Mouse (Mus musculus): ENCODE data around the gene Xirp2. TPM values are rescaled to one million over a fixed set of nuclear protein-coding genes. Genes with fewer than 3 reads are reported as not detected.
"Not testable (repeated sequence)": the region's sequence is repeated elsewhere in the genome, so short reads cannot be mapped to it uniquely, and the experiment has no call there.

Gene Xirp2
- polyA plus RNA-seq, 1 experiment = not detected

DNA sequence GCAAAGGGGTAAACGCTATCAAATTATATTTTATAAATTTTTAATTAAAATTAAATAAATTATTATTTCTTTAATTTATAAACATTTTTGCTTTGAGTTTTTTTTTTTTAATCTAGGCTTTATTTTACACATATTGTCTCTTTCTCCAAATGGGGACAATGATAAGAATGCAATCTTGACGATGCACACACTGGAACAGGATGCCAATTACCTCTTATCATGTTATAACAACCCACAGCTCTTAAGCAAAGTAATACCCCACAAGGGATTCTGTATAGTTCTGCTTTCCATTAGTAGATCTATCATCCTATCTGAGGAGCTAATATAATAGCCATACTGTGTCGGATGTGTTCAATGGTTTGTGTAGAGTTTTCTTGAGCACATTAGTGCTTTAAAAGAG is 15.1 kb downstream of the Xirp2 start:
- Histone ChIP-seq H3K27ac (ENCODE audit: insufficient read depth, low read length) (no peak overlapping the region), H3K27me3 (ENCODE audit: control insufficient read depth, insufficient read depth, low read length) (no peaks in the 10 kb centered on the region), H3K4me1 (ENCODE audit: control insufficient read depth, insufficient read depth, low read length) (no peaks in the 10 kb centered on the region), H3K4me3 (replicated peaks; ENCODE audit: insufficient read depth, low read depth, low read length) (no peak overlapping the region)
- no peak for DNase-seq
- TF ChIP-seq POLR2A (IDR thresholded peaks at IDR 0.05; ENCODE audit: borderline replicate concordance, insufficient read depth, low read length) (no peak), CTCF (IDR thresholded peaks at IDR 0.05; ENCODE audit: borderline replicate concordance, insufficient read depth, low read depth, low read length) (no peak)
- WGBS = 96% methylated on average over 3 of the region's 3 CpGs

DNA sequence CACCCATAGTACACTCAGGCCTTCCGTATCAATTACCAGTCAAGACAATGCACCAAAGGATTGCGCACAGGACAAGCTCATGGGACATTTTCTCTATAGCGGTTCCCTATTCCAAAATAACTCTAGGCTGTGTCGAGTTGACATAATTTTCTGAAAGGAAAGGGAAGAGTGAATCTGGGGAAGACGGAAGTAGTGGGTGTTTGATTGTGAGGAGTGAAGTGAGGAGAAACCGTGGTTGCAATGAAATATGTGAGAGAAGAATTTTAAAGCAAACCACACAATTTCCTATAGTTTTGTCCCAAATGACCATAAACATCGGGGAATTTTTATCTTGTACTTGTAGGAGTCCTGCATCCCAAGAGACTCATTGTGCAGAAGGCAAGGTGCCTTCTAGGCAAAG is 21.2 kb downstream of the Xirp2 start:
- no peaks in the 10 kb centered on the region for H3K4me1 ChIP-seq (ENCODE audit: control insufficient read depth, insufficient read depth, low read length)
- 94% methylated on average over 7 of the region's 7 CpGs for WGBS
- TF ChIP-seq POLR2A (IDR thresholded peaks at IDR 0.05; ENCODE audit: borderline replicate concordance, insufficient read depth, low read length) (no peak), CTCF (IDR thresholded peaks at IDR 0.05; ENCODE audit: borderline replicate concordance, insufficient read depth, low read depth, low read length) (no peak)
- no peaks in the 10 kb centered on the region for H3K27me3 ChIP-seq (ENCODE audit: control insufficient read depth, insufficient read depth, low read length)
- DNase-seq = no peak
- no peak overlapping the region for H3K4me3 ChIP-seq (replicated peaks; ENCODE audit: insufficient read depth, low read depth, low read length)
- no peak overlapping the region for H3K27ac ChIP-seq (ENCODE audit: insufficient read depth, low read length)

DNA sequence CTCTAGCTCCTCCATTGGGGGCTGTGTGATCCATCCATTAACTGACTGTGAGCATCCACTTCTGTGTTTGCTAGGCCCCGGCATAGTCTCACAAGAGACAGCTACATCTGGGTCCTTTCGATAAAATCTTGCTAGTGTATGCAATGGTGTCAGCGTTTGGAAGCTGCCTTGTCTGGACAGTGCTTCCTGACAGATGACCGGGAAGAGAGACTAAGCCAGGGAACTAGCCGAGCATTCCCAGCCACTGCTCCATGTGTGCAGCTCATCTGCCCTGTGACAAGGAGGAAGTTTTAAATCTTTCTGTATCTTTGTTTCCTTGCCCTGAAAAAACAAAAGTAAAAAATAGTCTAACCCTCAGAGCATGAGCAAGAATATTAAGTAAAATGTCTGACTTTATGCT is 24.2 kb downstream of the Xirp2 start:
- 90% methylated on average over 5 of the region's 5 CpGs for WGBS
- not testable (repeated sequence) for H3K27me3 ChIP-seq (ENCODE audit: control insufficient read depth, insufficient read depth, low read length); H3K27ac ChIP-seq (ENCODE audit: insufficient read depth, low read length); DNase-seq; H3K4me1 ChIP-seq (ENCODE audit: control insufficient read depth, insufficient read depth, low read length); H3K4me3 ChIP-seq (replicated peaks; ENCODE audit: insufficient read depth, low read depth, low read length)

DNA sequence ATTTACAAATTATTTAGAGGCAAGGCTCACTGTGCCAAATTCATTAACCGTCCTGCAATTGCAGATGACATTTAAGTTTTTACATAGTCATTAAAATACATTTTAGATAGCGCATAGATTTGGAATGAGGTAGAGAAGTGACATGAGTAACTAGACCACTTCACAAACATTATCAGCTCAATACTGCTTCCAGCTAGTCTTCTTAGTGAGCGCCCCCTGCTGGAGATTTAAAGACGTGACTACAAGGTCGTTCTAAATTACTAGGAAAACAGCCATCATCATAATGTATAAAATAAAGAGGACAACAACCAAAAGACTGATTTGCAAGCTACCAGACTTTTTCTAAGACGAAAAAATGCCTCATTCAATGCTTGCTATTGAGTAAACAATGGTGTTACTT is 32.0 kb downstream of the Xirp2 start:
- WGBS = 20% methylated on average over 6 of the region's 6 CpGs

DNA sequence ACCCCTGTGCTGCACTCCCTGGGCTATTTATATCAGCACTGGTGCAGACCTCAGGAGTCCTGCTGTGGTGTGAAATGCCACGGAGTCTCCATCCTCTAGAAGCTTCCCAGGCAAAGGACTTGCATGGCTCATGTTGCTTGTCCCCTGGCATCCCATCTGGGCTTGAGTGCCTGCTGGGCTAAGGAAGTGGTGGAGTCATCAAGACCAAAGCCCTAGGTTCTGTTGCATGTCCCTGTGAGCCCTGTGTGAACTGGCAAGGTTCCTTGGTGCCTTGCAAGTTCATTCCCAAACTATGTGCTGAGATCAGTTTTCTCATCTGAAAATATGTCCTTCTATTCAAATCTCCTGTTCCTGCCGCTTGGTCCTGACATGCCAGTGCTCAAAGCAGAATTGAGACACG is 35.2 kb downstream of the Xirp2 start:
- TF ChIP-seq CTCF (IDR thresholded peaks at IDR 0.05; ENCODE audit: borderline replicate concordance, insufficient read depth, low read depth, low read length) (no peak), POLR2A (IDR thresholded peaks at IDR 0.05; ENCODE audit: borderline replicate concordance, insufficient read depth, low read length) (no peak)

More for the DNA sequence above, 32.0 kb downstream of the Xirp2 start:
- Histone ChIP-seq H3K27me3 (ENCODE audit: control insufficient read depth, insufficient read depth, low read length) (no peaks in the 10 kb centered on the region), H3K27ac (ENCODE audit: insufficient read depth, low read length) (no peak overlapping the region), H3K4me3 (replicated peaks; ENCODE audit: insufficient read depth, low read depth, low read length) (no peak overlapping the region), H3K4me1 (ENCODE audit: control insufficient read depth, insufficient read depth, low read length) (no peaks in the 10 kb centered on the region)
- DNase-seq = peak; percentile 14 to 16
- TF ChIP-seq CTCF (IDR thresholded peaks at IDR 0.05; ENCODE audit: borderline replicate concordance, insufficient read depth, low read depth, low read length) = no peak
- TF ChIP-seq POLR2A (IDR thresholded peaks at IDR 0.05; ENCODE audit: borderline replicate concordance, insufficient read depth, low read length) = no peak

DNA sequence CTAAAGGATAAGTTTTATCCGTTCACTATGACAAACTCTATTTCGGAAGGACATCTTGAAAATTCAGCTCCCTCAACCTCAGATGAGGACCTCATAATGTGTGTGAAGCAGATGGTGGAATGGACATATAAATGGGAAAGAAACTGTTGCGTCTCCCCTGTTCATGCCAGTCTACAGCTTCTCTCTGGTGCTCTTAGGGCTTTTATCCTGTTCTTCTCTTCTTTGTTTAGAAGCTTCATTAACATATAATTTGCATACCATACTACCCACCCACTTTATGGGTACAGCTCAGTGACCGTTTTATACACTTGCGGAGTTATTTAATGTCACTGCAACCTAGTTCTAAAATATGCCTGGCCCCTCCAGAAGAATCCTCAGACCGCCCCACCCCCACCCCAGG is 40.9 kb downstream of the Xirp2 start:
- Histone ChIP-seq H3K27me3 (ENCODE audit: control insufficient read depth, insufficient read depth, low read length) (no peaks in the 10 kb centered on the region), H3K4me3 (replicated peaks; ENCODE audit: insufficient read depth, low read depth, low read length) (no peak overlapping the region), H3K4me1 (ENCODE audit: control insufficient read depth, insufficient read depth, low read length) (no peaks in the 10 kb centered on the region), H3K27ac (ENCODE audit: insufficient read depth, low read length) (no peak overlapping the region)
- TF ChIP-seq CTCF (IDR thresholded peaks at IDR 0.05; ENCODE audit: borderline replicate concordance, insufficient read depth, low read depth, low read length) (no peak), POLR2A (IDR thresholded peaks at IDR 0.05; ENCODE audit: borderline replicate concordance, insufficient read depth, low read length) (no peak)
- no peak for DNase-seq
- 76% methylated on average over 6 of the region's 6 CpGs for WGBS

More for the DNA sequence above, 35.2 kb downstream of the Xirp2 start:
- Histone ChIP-seq H3K4me1 (ENCODE audit: control insufficient read depth, insufficient read depth, low read length) (no peaks in the 10 kb centered on the region), H3K27me3 (ENCODE audit: control insufficient read depth, insufficient read depth, low read length) (no peaks in the 10 kb centered on the region), H3K27ac (ENCODE audit: insufficient read depth, low read length) (no peak overlapping the region), H3K4me3 (replicated peaks; ENCODE audit: insufficient read depth, low read depth, low read length) (no peak overlapping the region)
- DNase-seq = no peak
- 53% methylated on average over 3 of the region's 3 CpGs for WGBS

DNA sequence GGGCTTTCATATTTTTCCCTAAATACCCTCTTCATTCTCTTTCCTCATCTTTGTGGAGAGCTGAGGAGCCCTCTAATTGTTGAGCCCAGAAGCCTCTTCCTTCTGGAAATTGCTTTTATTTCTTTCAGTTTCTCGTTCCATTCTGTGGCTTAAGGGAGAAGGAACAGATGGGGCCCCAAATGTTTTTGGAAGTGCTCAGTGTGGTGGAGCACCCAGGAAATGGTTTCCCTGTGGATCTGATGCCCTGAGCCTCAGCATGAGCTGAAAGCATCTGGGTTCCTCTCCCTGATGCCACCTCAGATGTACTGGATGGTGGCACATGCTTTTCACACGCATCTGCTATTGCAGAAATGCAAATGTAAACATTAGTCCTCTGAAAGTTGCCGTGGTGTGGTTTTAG is 41.4 kb downstream of the Xirp2 start:
- no peak for TF ChIP-seq POLR2A (IDR thresholded peaks at IDR 0.05; ENCODE audit: borderline replicate concordance, insufficient read depth, low read length)
- no peak for TF ChIP-seq CTCF (IDR thresholded peaks at IDR 0.05; ENCODE audit: borderline replicate concordance, insufficient read depth, low read depth, low read length)
- H3K4me3 ChIP-seq (replicated peaks; ENCODE audit: insufficient read depth, low read depth, low read length) = no peak overlapping the region
- no peak for DNase-seq
- 46% methylated on average over 3 of the region's 3 CpGs for WGBS
- no peaks in the 10 kb centered on the region for H3K27me3 ChIP-seq (ENCODE audit: control insufficient read depth, insufficient read depth, low read length)
- H3K4me1 ChIP-seq (ENCODE audit: control insufficient read depth, insufficient read depth, low read length) = no peaks in the 10 kb centered on the region
- H3K27ac ChIP-seq (ENCODE audit: insufficient read depth, low read length) = no peak overlapping the region

DNA sequence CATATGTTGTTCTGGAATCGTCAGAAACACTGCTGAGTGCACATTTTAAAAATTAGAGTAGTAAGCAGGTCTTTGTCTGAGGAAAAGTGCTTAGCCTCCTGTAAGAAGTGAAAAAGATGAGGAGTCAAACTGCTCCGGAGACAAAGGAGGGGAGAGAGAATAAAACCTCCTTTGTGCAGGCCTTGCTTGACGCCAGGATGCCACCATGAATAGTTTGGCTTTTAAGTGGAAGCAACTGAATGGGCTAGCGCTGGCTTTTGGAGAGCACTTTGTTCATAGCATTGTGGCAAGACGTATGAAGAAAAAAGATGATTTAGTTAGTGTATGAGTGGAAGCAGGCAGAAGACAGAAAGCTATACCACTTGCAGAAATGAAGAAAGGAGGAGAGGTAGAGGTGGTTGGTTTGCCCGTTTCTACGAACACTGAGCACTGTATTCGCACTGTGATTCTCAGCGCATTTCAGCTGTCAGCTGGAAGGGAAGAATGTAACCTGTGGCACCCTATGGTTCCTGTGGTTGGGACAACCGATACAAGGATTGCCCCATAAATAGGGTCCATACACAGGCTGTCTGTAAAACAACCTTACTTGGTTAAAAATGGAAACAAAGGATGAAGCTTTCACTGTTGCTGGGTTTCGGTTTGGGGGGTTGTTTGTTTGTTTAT is 42.8 kb downstream of the Xirp2 start:
- 37% methylated on average over 11 of the region's 11 CpGs for WGBS
- Histone ChIP-seq H3K4me1 (ENCODE audit: control insufficient read depth, insufficient read depth, low read length) (no peaks in the 10 kb centered on the region), H3K4me3 (replicated peaks; ENCODE audit: insufficient read depth, low read depth, low read length) (no peak overlapping the region), H3K27ac (ENCODE audit: insufficient read depth, low read length) (no peak overlapping the region), H3K27me3 (ENCODE audit: control insufficient read depth, insufficient read depth, low read length) (no peaks in the 10 kb centered on the region)
- TF ChIP-seq CTCF (IDR thresholded peaks at IDR 0.05; ENCODE audit: borderline replicate concordance, insufficient read depth, low read depth, low read length) = no peak
- TF ChIP-seq POLR2A (IDR thresholded peaks at IDR 0.05; ENCODE audit: borderline replicate concordance, insufficient read depth, low read length) = no peak
- DNase-seq = no peak
